Mouse (Mus musculus) Patski (cell line): Measurements from ENCODE around the gene Lactb. TPM values are rescaled to one million over a fixed set of nuclear protein-coding genes. Genes with fewer than 3 reads are reported as not detected.

Source experiments
- ATAC-seq: fragments of 100-300 bp; one replicate; pipeline ENCODE4 v1.8.0; 2021
- CTCF ChIA-PET: fragments of 350-600 bp; sonication (Branson Sonifier 250); formaldehyde crosslinking; loops from one replicate; lab custom pipeline; 2022; ENCODE audit warnings: inconsistent platforms; lab: Charles Lee
- POLR2A ChIA-PET: fragments of 350-600 bp; sonication (Branson Sonifier 250); formaldehyde crosslinking; loops from one replicate; lab custom pipeline; 2022; ENCODE audit warnings: antibody characterized with exemption, inconsistent platforms; lab: Charles Lee
- DNase-seq: peaks from one replicate; pipeline ENCODE4 v3.0.0-alpha.2; 2011; ENCODE audit warnings: low read depth, low spot score
- H3K27me3 ChIP-seq: fragments of 371-371 bp; one replicate; pipeline ENCODE4 v1.5.1; 2021
- CTCF ChIP-seq: fragments of 100-300 bp; IDR thresholded peaks from one replicate; pipeline ENCODE4 v1.5.1; 2021
- in situ Hi-C: fragments of 300-500 bp; cut with MboI; formaldehyde crosslinking; loops from 3 replicates; pipeline ENCODE4 v1.11.1; 2018; ENCODE audit warnings: low pct_unique_long_range_greater_than_20kb, mixed read lengths
- polyA plus RNA-seq: library from polyadenylated mRNA; unstranded; gene quantifications from one replicate; pipeline ENCODE4 v1.2.3, GENCODE M21; 2021

Gene Lactb
- polyA plus RNA-seq, 1 experiment from 2014 or later: 55.2 TPM

- TF ChIP-seq CTCF: no peak
- no peaks in the 10 kb centered on the region for H3K27me3 ChIP-seq
- in situ Hi-C loops: loop anchor here (25.0 kb wide), 1 partner anchor 293 kb away; no protein-coding TSS in a partner anchor
- POLR2A ChIA-PET: no interaction called here
- DNase-seq: no peak
- CTCF ChIA-PET: interaction anchor here (4.4 kb wide), 1 partner anchor 8 kb away, joined by 24 read pairs; no protein-coding TSS in a partner anchor
- ATAC-seq: no peak
Observed at GRCm38 (mm10) chr9:66930351-66930750, 44.9 kb downstream of the Lactb start.

DNA sequence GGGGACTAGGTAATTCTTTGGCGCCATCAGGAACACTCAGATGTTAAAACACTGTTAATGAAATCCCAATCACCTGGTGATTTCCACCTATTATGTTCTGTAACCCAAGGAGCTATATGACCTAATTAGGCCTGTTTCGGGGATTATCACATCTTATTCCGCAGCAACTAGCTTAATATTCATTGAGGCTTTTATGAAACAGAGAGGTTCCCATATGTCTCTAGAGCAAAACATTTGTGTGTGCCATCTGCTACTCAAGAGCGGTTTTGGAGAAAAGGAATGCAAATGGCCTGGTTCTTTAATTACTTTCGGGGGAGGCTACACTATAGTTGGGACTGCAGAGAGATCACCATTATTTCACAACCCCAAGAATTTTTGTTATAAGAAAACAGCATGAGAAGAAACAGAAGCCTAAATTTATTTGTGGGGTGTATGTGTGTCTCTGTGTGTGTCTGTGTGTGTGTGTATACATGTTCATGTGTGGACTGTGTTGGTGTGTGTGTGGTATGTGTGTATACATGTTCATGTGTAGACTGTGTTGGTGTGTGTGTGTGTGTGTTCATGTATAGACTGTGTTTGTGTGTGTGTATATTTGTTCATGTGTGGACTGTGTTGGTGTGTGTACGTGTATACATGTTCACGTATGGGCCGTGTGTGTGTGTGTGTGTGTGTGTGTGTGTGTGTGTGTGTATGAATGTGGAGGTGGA lies 47.4 kb downstream of the Lactb start:
- ChIA-PET CTCF (interaction anchor here (4.4 kb wide), 1 partner anchor 10 kb away, joined by 24 read pairs; no protein-coding TSS in a partner anchor), POLR2A (interaction anchor here (0.8 kb wide), 1 partner anchor 11 kb away, joined by 4 read pairs; no protein-coding TSS in a partner anchor)
- no peaks in the 10 kb centered on the region for H3K27me3 ChIP-seq
- DNase-seq: no peak
- TF ChIP-seq CTCF: no peak
- in situ Hi-C loops: loop anchor here (25.0 kb wide), 1 partner anchor 291 kb away; no protein-coding TSS in a partner anchor
- ATAC-seq: no peak

DNA sequence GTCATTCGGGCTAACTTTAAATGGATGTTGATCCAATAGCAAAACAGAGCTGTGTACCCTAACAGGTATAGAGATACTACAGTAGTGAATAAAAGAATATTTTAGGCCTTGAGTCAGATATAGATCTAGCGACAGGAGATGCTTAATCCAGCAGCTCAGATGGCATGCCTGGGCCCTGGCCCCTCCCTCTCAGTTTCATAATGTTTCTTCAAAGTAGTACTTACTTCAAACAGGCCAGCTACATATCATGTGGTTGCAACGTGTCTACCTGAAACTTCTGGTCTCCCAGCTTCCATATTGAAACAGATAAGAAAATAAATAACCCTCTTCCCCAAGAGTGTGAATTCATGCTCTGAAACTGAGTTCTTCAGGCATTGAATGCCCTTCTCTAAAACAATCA lies 49.4 kb downstream of the Lactb start:
- no peak for DNase-seq
- no peaks in the 10 kb centered on the region for H3K27me3 ChIP-seq
- CTCF ChIA-PET: interaction anchor here (1.2 kb wide), 1 partner anchor 14 kb away, joined by 3 read pairs; no protein-coding TSS in a partner anchor
- POLR2A ChIA-PET: no interaction called here
- TF ChIP-seq CTCF: no peak
- in situ Hi-C loops: loop anchor here (25.0 kb wide), 1 partner anchor 289 kb away; no protein-coding TSS in a partner anchor
- no peak for ATAC-seq

- ChIA-PET POLR2A (no interaction called here), CTCF (interaction anchor here (1.1 to 2.7 kb wide), 2 partner anchors 12 to 16 kb away, joined by 4 to 16 read pairs; no protein-coding TSS in a partner anchor)
- H3K27me3 ChIP-seq: no peaks in the 10 kb centered on the region
- in situ Hi-C loops: no loop called here
- TF ChIP-seq CTCF: peak; percentile 37
- ATAC-seq (no peak), DNase-seq (no peak)
Observed at GRCm38 (mm10) chr9:66922076-66922475, 53.2 kb downstream of the Lactb start.

- TF ChIP-seq CTCF: no peak
- no peaks in the 10 kb centered on the region for H3K27me3 ChIP-seq
- POLR2A ChIA-PET: no interaction called here
- no peak for DNase-seq
- no peak for ATAC-seq
- in situ Hi-C loops: no loop called here
- CTCF ChIA-PET: interaction anchor here (0.9 to 2.7 kb wide), 3 partner anchors 10 to 17 kb away, joined by 3 to 16 read pairs (median 4); no protein-coding TSS in a partner anchor
Observed at GRCm38 (mm10) chr9:66920488-66921279, 54.6 kb downstream of the Lactb start.

- peak; percentile 32 for ATAC-seq
- ChIA-PET POLR2A (interaction anchor here (0.7 kb wide), 1 partner anchor 14 kb away, joined by 3 read pairs; no protein-coding TSS in a partner anchor), CTCF (interaction anchor here (2.7 kb wide), 1 partner anchor 18 kb away, joined by 16 read pairs; no protein-coding TSS in a partner anchor)
- no peak for DNase-seq
- H3K27me3 ChIP-seq: no peaks in the 10 kb centered on the region
- TF ChIP-seq CTCF: no peak
- in situ Hi-C loops: no loop called here
Observed at GRCm38 (mm10) chr9:66919981-66920380, 55.3 kb downstream of the Lactb start.

GRCm38 (mm10) chr9:66919382-66919971 lies 55.8 kb downstream of the Lactb start, which contains the start of gene Rab8b:
Rab8b (minus strand) TSS chr9:66919687.
- ChIA-PET CTCF (interaction anchor here (2.7 kb wide), 1 partner anchor 19 kb away, joined by 16 read pairs; no protein-coding TSS in a partner anchor), POLR2A (interaction anchor here (0.5 to 0.7 kb wide), 2 partner anchors 15 to 348 kb away, joined by 3 to 4 read pairs; no protein-coding TSS in a partner anchor)
- in situ Hi-C loops: no loop called here
- DNase-seq: peak; percentile 59
- TF ChIP-seq CTCF: no peak
- H3K27me3 ChIP-seq: no peaks in the 10 kb centered on the region
- peak; percentile 87 for ATAC-seq

DNA sequence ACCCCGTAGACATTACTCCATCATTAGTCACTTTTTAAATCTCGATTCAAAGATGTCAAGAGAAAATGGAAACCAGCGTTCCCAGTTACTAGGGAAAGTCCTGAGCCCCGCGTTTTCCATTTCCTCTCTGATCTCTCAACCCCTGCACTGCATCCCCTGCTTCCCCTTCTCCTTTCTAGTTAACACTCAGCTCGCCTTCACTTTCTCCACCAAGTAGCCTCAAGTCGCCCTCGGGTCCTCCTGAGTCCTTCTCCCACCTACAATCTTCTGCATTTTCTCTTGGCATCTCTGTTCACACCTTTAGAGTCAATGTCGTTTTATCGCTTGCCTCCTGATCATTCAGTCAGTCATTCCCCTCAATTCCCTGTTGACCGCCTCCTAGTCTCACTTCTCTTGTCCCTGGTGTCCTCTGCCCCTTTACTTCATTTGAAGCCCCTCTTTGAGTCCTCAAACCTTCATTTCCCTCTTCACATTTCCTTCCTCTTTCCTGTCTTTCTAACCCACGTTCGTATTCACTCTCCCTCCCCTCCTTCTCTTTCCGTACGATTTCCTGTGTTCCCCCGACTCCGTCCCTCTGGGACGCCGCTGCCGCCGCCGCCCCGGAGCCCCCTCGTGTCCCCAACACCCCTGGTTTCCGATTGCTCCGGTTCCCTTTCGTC lies 56.5 kb downstream of the Lactb start:
- peak; percentile 5 for ATAC-seq
- ChIA-PET CTCF (interaction anchor here (1.0 to 1.2 kb wide), 2 partner anchors 10 to 20 kb away, joined by 3 to 6 read pairs; no protein-coding TSS in a partner anchor), POLR2A (interaction anchor here (0.5 kb wide), 1 partner anchor 349 kb away, joined by 4 read pairs; no protein-coding TSS in a partner anchor)
- in situ Hi-C loops: no loop called here
- no peak for TF ChIP-seq CTCF
- no peaks in the 10 kb centered on the region for H3K27me3 ChIP-seq
- no peak for DNase-seq

DNA sequence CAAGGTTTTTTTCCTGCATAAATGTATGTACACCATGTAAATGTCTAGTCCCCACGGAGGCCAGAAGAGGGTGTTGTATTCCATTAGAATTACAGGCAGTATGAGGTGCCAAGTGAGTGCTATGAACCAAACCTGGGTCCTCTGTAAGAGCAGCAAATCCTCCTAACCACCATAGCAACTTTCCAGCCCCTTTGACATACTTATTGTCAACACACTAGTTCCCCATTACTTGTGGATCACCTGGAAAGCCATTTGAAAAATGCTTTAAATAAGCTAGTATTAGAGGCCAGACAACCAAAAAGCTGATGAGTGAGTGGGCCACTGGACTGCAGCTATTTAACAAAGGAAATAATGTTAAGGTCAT lies 57.4 kb downstream of the Lactb start:
- no peak for ATAC-seq
- DNase-seq: no peak
- CTCF ChIA-PET: interaction anchor here (1.0 to 1.2 kb wide), 2 partner anchors 10 to 21 kb away, joined by 3 to 6 read pairs; no protein-coding TSS in a partner anchor
- TF ChIP-seq CTCF: no peak
- POLR2A ChIA-PET: no interaction called here
- no peaks in the 10 kb centered on the region for H3K27me3 ChIP-seq
- in situ Hi-C loops: no loop called here
